Mouse (Mus musculus) ES-Bruce4 (cell line): Measurements from ENCODE around the gene Sp1.

Source experiments
- CTCF ChIP-seq: IDR thresholded peaks from one replicate; pipeline ENCODE4 v1.8.1; 2011; ENCODE audit warnings: low read depth, low read length
- POLR2A ChIP-seq: IDR thresholded peaks from one replicate; pipeline ENCODE4 v1.8.1; 2011; ENCODE audit warnings: low read length; ENCODE audit not compliant: insufficient read depth

- TF ChIP-seq POLR2A (no peak), CTCF (no peak)
Observed at GRCm38 (mm10) chr15:102406196-102406911, 411 bp downstream of the Sp1 start.
